Mouse (Mus musculus) hindbrain, postnatal 0 days (tissue): ENCODE measurements around the gene Ech1. TPM values are rescaled to one million over a fixed set of nuclear protein-coding genes. Genes with fewer than 3 reads are reported as not detected.
"Not testable (repeated sequence)": the region's sequence is repeated elsewhere in the genome, so short reads cannot be mapped to it uniquely, and the experiment has no call there.

ENCODE experiments used
- ATAC-seq: fragments of 200-750 bp; cut with Nextera tagmentation; 2 replicates; pipeline ENCODE4 v1.8.0; 2017; ENCODE audit warnings: mild to moderate bottlenecking, moderate TSS enrichment, moderate library complexity
- DNase-seq: peaks from one replicate; pipeline ENCODE4 v3.0.0-alpha.2; 2015; ENCODE audit warnings: low spot score
- H3K27ac ChIP-seq: fragments of 300-500 bp; sonication (generic); 2 replicates; pipeline ENCODE4 v1.5.1; 2014; ENCODE audit warnings: mild to moderate bottlenecking
- H3K27me3 ChIP-seq: fragments of 300-500 bp; sonication (generic); 2 replicates; pipeline ENCODE4 v1.6.1; 2014; ENCODE audit warnings: low read length, mixed read lengths; ENCODE audit not compliant: insufficient read depth
- H3K36me3 ChIP-seq: fragments of 300-500 bp; sonication (generic); 2 replicates; pipeline ENCODE4 v1.6.1; 2014; ENCODE audit warnings: low read length, mixed read lengths; ENCODE audit not compliant: insufficient read depth
- H3K4me1 ChIP-seq: fragments of 300-500 bp; sonication (generic); 2 replicates; pipeline ENCODE4 v1.6.1; 2014; ENCODE audit warnings: antibody characterized with exemption, low read length, mixed read lengths; ENCODE audit not compliant: insufficient read depth
- H3K4me2 ChIP-seq: fragments of 300-500 bp; sonication (generic); 2 replicates; pipeline ENCODE4 v1.6.1; 2014; ENCODE audit warnings: low read depth, mild to moderate bottlenecking, low read length, moderate library complexity, mixed read lengths
- H3K4me3 ChIP-seq: fragments of 300-500 bp; sonication (generic); 2 replicates; pipeline ENCODE4 v1.5.1; 2014; ENCODE audit warnings: low read length
- H3K9ac ChIP-seq: fragments of 300-500 bp; sonication (generic); replicated peaks from 2 replicates; pipeline ENCODE4 v1.6.1; 2014; ENCODE audit warnings: mild to moderate bottlenecking, low read length, moderate library complexity, mixed read lengths
- H3K9me3 ChIP-seq: fragments of 300-500 bp; sonication (generic); 2 replicates; pipeline ENCODE4 v1.6.1; 2016; ENCODE audit warnings: low read length, mixed read lengths
- CTCF ChIP-seq: IDR thresholded peaks from 2 replicates; pipeline ENCODE4 v1.5.1; 2016; ENCODE audit warnings: antibody characterized with exemption, control low read depth, low read depth
- WGBS: fragments of 180-500 bp; shearing (Covaris S2); extraction: QIAGEN DNeasy Blood & Tissue Kit; methylation state at CpG from one replicate; pipeline ENCODE4 v1.1.7; 2014; 5-methylcytosine and 5-hydroxymethylcytosine counted together
- polyA plus RNA-seq: library from polyadenylated mRNA; unstranded; fragments of >200 nt; fragmentation: Nextera tagmentation; extraction: Ambion mirVana; gene quantifications from 2 replicates; pipeline ENCODE4 v1.2.1, GENCODE M21; 2015
- total RNA-seq: library from RNA; depleted of rRNA; stranded (reverse); fragments of >200 nt; gene quantifications from 2 replicates; pipeline ENCODE4 v1.2.3, GENCODE M21; 2014

The Ech1 gene
- total and polyA plus RNA-seq, 2 experiments from 2014 or later: 122 to 131 TPM

GRCm38 (mm10) chr7:28865481-28866300 is 40.7 kb downstream of the Ech1 start:
- no peak overlapping the region for H3K27ac ChIP-seq
- WGBS: 47% methylated on average over 33 of the region's 33 CpGs
- H3K4me2 ChIP-seq: peak overlapping the region; percentile 38
- H3K4me3 ChIP-seq: peak overlapping the region; percentile 11; the same call in 1 of the 2 replicates
- no peaks in the 10 kb centered on the region for H3K9me3 ChIP-seq
- no peak overlapping the region for H3K9ac ChIP-seq
- H3K4me1 ChIP-seq: no peaks in the 10 kb centered on the region
- TF ChIP-seq CTCF: peak; percentile 41; the same call in 1 of the 2 replicates
- DNase-seq: peak; percentile 70
- no peaks in the 10 kb centered on the region for H3K36me3 ChIP-seq
- ATAC-seq: peak; percentile 53
- no peaks in the 10 kb centered on the region for H3K27me3 ChIP-seq

GRCm38 (mm10) chr7:28866769-28867507 is 41.9 kb downstream of the Ech1 start:
- Histone ChIP-seq H3K27ac (no peak overlapping the region), H3K36me3 (no peaks in the 10 kb centered on the region), H3K4me3 (no peak overlapping the region), H3K9ac (no peak overlapping the region), H3K4me1 (no peaks in the 10 kb centered on the region), H3K27me3 (no peaks in the 10 kb centered on the region), H3K4me2 (no peak overlapping the region), H3K9me3 (no peaks in the 10 kb centered on the region)
- ATAC-seq: peak; percentile 28; the same call in 1 of the 2 replicates
- no peak for TF ChIP-seq CTCF
- WGBS: 94% methylated on average over 28 of the region's 28 CpGs
- DNase-seq: no peak

- not testable (repeated sequence) for H3K36me3 ChIP-seq, H3K27me3 ChIP-seq, H3K4me1 ChIP-seq, H3K27ac ChIP-seq, H3K9me3 ChIP-seq, H3K9ac ChIP-seq, H3K4me3 ChIP-seq
- DNase-seq: peak; percentile 71
- WGBS: 27% methylated on average over 23 of the region's 23 CpGs
- H3K4me2 ChIP-seq: 0 out of 2 replicates have a peak overlapping the region, but pooled peaks have one; percentile 16
- peak; percentile 57 for ATAC-seq
- peak; percentile 72 for TF ChIP-seq CTCF
Measured at GRCm38 (mm10) chr7:28867508-28868340, 42.7 kb downstream of the Ech1 start.

- no peaks in the 10 kb centered on the region for H3K27me3 ChIP-seq
- H3K4me3 ChIP-seq: no peak overlapping the region
- H3K4me1 ChIP-seq: no peaks in the 10 kb centered on the region
- ATAC-seq (no peak), DNase-seq (no peak)
- 87% methylated on average over 24 of the region's 24 CpGs for WGBS
- no peak overlapping the region for H3K4me2 ChIP-seq
- H3K27ac ChIP-seq: no peak overlapping the region
- H3K9ac ChIP-seq: no peak overlapping the region
- TF ChIP-seq CTCF: no peak
- H3K36me3 ChIP-seq: no peaks in the 10 kb centered on the region
- no peaks in the 10 kb centered on the region for H3K9me3 ChIP-seq
Measured at GRCm38 (mm10) chr7:28870901-28871664, 46.1 kb downstream of the Ech1 start.

GRCm38 (mm10) chr7:28874565-28874964 is 49.5 kb downstream of the Ech1 start:
- no peak overlapping the region for H3K27ac ChIP-seq
- no peak for TF ChIP-seq CTCF
- H3K4me3 ChIP-seq: no peak overlapping the region
- no peak overlapping the region for H3K9ac ChIP-seq
- H3K36me3 ChIP-seq: no peaks in the 10 kb centered on the region
- DNase-seq (no peak), ATAC-seq (no peak)
- H3K27me3 ChIP-seq: no peaks in the 10 kb centered on the region
- H3K9me3 ChIP-seq: no peaks in the 10 kb centered on the region
- WGBS: 88% methylated on average over 2 of the region's 2 CpGs
- H3K4me1 ChIP-seq: no peaks in the 10 kb centered on the region
- H3K4me2 ChIP-seq: no peak overlapping the region

GRCm38 (mm10) chr7:28876099-28876498 is 51.1 kb downstream of the Ech1 start:
- DNase-seq: no peak
- WGBS: 74% methylated on average over 4 of the region's 4 CpGs
- TF ChIP-seq CTCF: no peak
- no peak overlapping the region for H3K27ac ChIP-seq
- no peak overlapping the region for H3K4me3 ChIP-seq
- no peaks in the 10 kb centered on the region for H3K27me3 ChIP-seq
- H3K4me1 ChIP-seq: no peaks in the 10 kb centered on the region
- ATAC-seq: no peak
- H3K9me3 ChIP-seq: no peaks in the 10 kb centered on the region
- H3K36me3 ChIP-seq: no peaks in the 10 kb centered on the region
- no peak overlapping the region for H3K9ac ChIP-seq
- H3K4me2 ChIP-seq: no peak overlapping the region
